Mouse (Mus musculus): Measurements from ENCODE around the gene Fgr.

Fgr gene

GRCm38 (mm10) chr4:133035446-133035845 lies 61.6 kb downstream of the Fgr start:
- no peak for DNase-seq (ENCODE audit: low read depth, low spot score)

GRCm38 (mm10) chr4:133035946-133036345 lies 62.1 kb downstream of the Fgr start:
- DNase-seq (ENCODE audit: low read depth, low spot score): no peak

- DNase-seq (ENCODE audit: low read depth, low spot score): no peak
These were observed 63.4 kb downstream of the Fgr start for GRCm38 (mm10) chr4:133037293-133037692.

- no peak for DNase-seq (ENCODE audit: low read depth, low spot score)
These were observed 63.9 kb downstream of the Fgr start for GRCm38 (mm10) chr4:133037798-133038197.

- no peak for DNase-seq (ENCODE audit: low read depth, low spot score)
These were observed 64.7 kb downstream of the Fgr start for GRCm38 (mm10) chr4:133038521-133039115.

GRCm38 (mm10) chr4:133039116-133039819 lies 65.4 kb downstream of the Fgr start:
- no peak for DNase-seq (ENCODE audit: low read depth, low spot score)

GRCm38 (mm10) chr4:133039832-133040231 lies 65.9 kb downstream of the Fgr start:
- DNase-seq (ENCODE audit: low read depth, low spot score): no peak

GRCm38 (mm10) chr4:133040241-133040904 lies 66.5 kb downstream of the Fgr start:
- DNase-seq (ENCODE audit: low read depth, low spot score): no peak

- DNase-seq (ENCODE audit: low read depth, low spot score): no peak
These were observed 68.3 kb downstream of the Fgr start for GRCm38 (mm10) chr4:133042244-133042643.

- DNase-seq (ENCODE audit: low read depth, low spot score): no peak
These were observed 69.0 kb downstream of the Fgr start for GRCm38 (mm10) chr4:133042651-133043635.

- DNase-seq (ENCODE audit: low read depth, low spot score): no peak
These were observed 70.1 kb downstream of the Fgr start for GRCm38 (mm10) chr4:133043798-133044646.

GRCm38 (mm10) chr4:133044647-133045094 lies 70.8 kb downstream of the Fgr start:
- no peak for DNase-seq (ENCODE audit: low read depth, low spot score)

GRCm38 (mm10) chr4:133045771-133046474 lies 72.0 kb downstream of the Fgr start:
- no peak for DNase-seq (ENCODE audit: low read depth, low spot score)

GRCm38 (mm10) chr4:133046691-133047352 lies 72.9 kb downstream of the Fgr start:
- DNase-seq (ENCODE audit: low read depth, low spot score): no peak

- DNase-seq (ENCODE audit: low read depth, low spot score): no peak
These were observed 73.6 kb downstream of the Fgr start for GRCm38 (mm10) chr4:133047353-133048105.

- no peak for DNase-seq (ENCODE audit: low read depth, low spot score)
These were observed 75.4 kb downstream of the Fgr start for GRCm38 (mm10) chr4:133049071-133049920.

GRCm38 (mm10) chr4:133050196-133050836 lies 76.4 kb downstream of the Fgr start:
- no peak for DNase-seq (ENCODE audit: low read depth, low spot score)
